Mouse (Mus musculus) embryonic facial prominence, embryonic 14.5 days (tissue): ENCODE results near the gene Ifi202b. TPM values are rescaled to one million over a fixed set of nuclear protein-coding genes. Genes with fewer than 3 reads are reported as not detected.
"Not testable (repeated sequence)": the region's sequence is repeated elsewhere in the genome, so short reads cannot be mapped to it uniquely, and the experiment has no call there.

Source experiments
- ATAC-seq: fragments of 200-750 bp; cut with Nextera tagmentation; 2 replicates; pipeline ENCODE4 v1.8.0; 2017; ENCODE audit warnings: low read depth, moderate number of reproducible peaks, moderate TSS enrichment
- DNase-seq: peaks from one replicate; pipeline ENCODE4 v3.0.0-alpha.2; 2015; ENCODE audit warnings: low spot score
- H3K27ac ChIP-seq: fragments of 300-500 bp; sonication (generic); replicated peaks from 2 replicates; pipeline ENCODE4 v1.5.1; 2014; ENCODE audit warnings: low read depth, mild to moderate bottlenecking, low read length, moderate library complexity
- H3K27me3 ChIP-seq: fragments of 300-500 bp; sonication (generic); replicated peaks from 2 replicates; pipeline ENCODE4 v1.6.1; 2014; ENCODE audit warnings: low read length; ENCODE audit not compliant: control insufficient read depth, insufficient read depth
- H3K36me3 ChIP-seq: fragments of 300-500 bp; sonication (generic); 2 replicates; pipeline ENCODE4 v1.6.1; 2014; ENCODE audit warnings: low read length, mixed read lengths; ENCODE audit not compliant: control insufficient read depth, insufficient read depth
- H3K4me1 ChIP-seq: fragments of 300-500 bp; sonication (generic); 2 replicates; pipeline ENCODE4 v1.6.1; 2014; ENCODE audit warnings: antibody characterized with exemption, low read length; ENCODE audit not compliant: control insufficient read depth, insufficient read depth
- H3K4me2 ChIP-seq: fragments of 300-500 bp; sonication (generic); 2 replicates; pipeline ENCODE4 v1.6.1; 2014; ENCODE audit warnings: low read depth, mild to moderate bottlenecking, low read length, moderate library complexity, mixed read lengths
- H3K4me3 ChIP-seq: fragments of 300-500 bp; sonication (generic); 2 replicates; pipeline ENCODE4 v1.5.1; 2014; ENCODE audit warnings: low read depth, mild to moderate bottlenecking, low read length
- H3K9ac ChIP-seq: fragments of 300-500 bp; sonication (generic); 2 replicates; pipeline ENCODE4 v1.6.1; 2014; ENCODE audit warnings: low read depth, mild to moderate bottlenecking, low read length, moderate library complexity, mixed read lengths
- H3K9me3 ChIP-seq: fragments of 300-500 bp; sonication (generic); 2 replicates; pipeline ENCODE4 v1.6.1; 2016; ENCODE audit warnings: low read length; ENCODE audit not compliant: control insufficient read depth
- WGBS: fragments of 180-500 bp; shearing (Covaris S2); extraction: QIAGEN DNeasy Blood & Tissue Kit; methylation state at CpG from one replicate; pipeline ENCODE4 v1.1.7; 2014; 5-methylcytosine and 5-hydroxymethylcytosine counted together
- polyA plus RNA-seq: library from polyadenylated mRNA; unstranded; fragments of >200 nt; fragmentation: Nextera tagmentation; extraction: Ambion mirVana; gene quantifications from 2 replicates; pipeline ENCODE4 v1.2.1, GENCODE M21; 2014

Ifi202b gene
- polyA plus RNA-seq, 1 experiment from 2014 or later: 1.4 TPM

GRCm38 (mm10) chr1:173941522-173941921 is 41.0 kb downstream of the Ifi202b start:
- DNase-seq, H3K36me3 ChIP-seq, H3K27ac ChIP-seq, H3K9me3 ChIP-seq, ATAC-seq, H3K9ac ChIP-seq, H3K4me1 ChIP-seq, H3K4me2 ChIP-seq, H3K4me3 ChIP-seq, H3K27me3 ChIP-seq: not testable (repeated sequence)
- WGBS: 91% methylated on average over 2 of the region's 2 CpGs

GRCm38 (mm10) chr1:173919279-173919678 is 63.3 kb downstream of the Ifi202b start:
- H3K9me3 ChIP-seq, H3K4me2 ChIP-seq, H3K4me3 ChIP-seq, ATAC-seq, H3K36me3 ChIP-seq, H3K9ac ChIP-seq, H3K27me3 ChIP-seq, DNase-seq, H3K27ac ChIP-seq, H3K4me1 ChIP-seq: not testable (repeated sequence)
- 78% methylated on average over 2 of the region's 3 CpGs for WGBS

- DNase-seq (no peak), ATAC-seq (no peak)
- Histone ChIP-seq H3K9ac (no peak overlapping the region), H3K9me3 (no peaks in the 10 kb centered on the region), H3K36me3 (no peaks in the 10 kb centered on the region), H3K4me3 (no peak overlapping the region), H3K4me1 (no peaks in the 10 kb centered on the region), H3K27me3 (no peaks in the 10 kb centered on the region), H3K27ac (no peak overlapping the region), H3K4me2 (no peak overlapping the region)
- WGBS: 80% methylated on average over 2 of the region's 2 CpGs
These were observed 68.0 kb downstream of the Ifi202b start for GRCm38 (mm10) chr1:173914559-173914958.

- ATAC-seq, DNase-seq, H3K27ac ChIP-seq, H3K4me1 ChIP-seq, H3K4me2 ChIP-seq, H3K36me3 ChIP-seq, H3K4me3 ChIP-seq, H3K27me3 ChIP-seq, H3K9ac ChIP-seq, H3K9me3 ChIP-seq: not testable (repeated sequence)
These were observed 69.2 kb downstream of the Ifi202b start for GRCm38 (mm10) chr1:173913256-173913791.

Other genes with a start within 250 kb of the Ifi202b start
- 1.5 and 2.7 TPM in 2 replicates for gene Ifi207, start 241.0 kb downstream of the Ifi202b start, polyA plus RNA-seq
- gene Ifi204, start 215.8 kb downstream of the Ifi202b start, polyA plus RNA-seq: 2.5 and 3.0 TPM in 2 replicates
- 1.1 and 1.6 TPM in 2 replicates for gene Ifi211, start 69.7 kb downstream of the Ifi202b start, polyA plus RNA-seq
- 2.8 and 3.3 TPM in 2 replicates for gene Mndal, start 40.3 kb downstream of the Ifi202b start, polyA plus RNA-seq
- 1.2 and 1.4 TPM in 2 replicates for gene Ifi203, start 40.1 kb downstream of the Ifi202b start, polyA plus RNA-seq
- gene Ifi205, start 49.1 kb upstream of the Ifi202b start, polyA plus RNA-seq: 0.13 and 0.70 TPM in 2 replicates
- 0.17 and 0.18 TPM in 2 replicates for gene Olfr433, start 58.0 kb upstream of the Ifi202b start, polyA plus RNA-seq
- gene Olfr432, start 66.5 kb upstream of the Ifi202b start, polyA plus RNA-seq: not detected in 2 replicates
- gene Olfr430, start 83.9 kb upstream of the Ifi202b start, polyA plus RNA-seq: 0.08 and 0.57 TPM in 2 replicates
- 0.08 TPM in 1 of 2 replicates, not detected in the other for gene Olfr429, start 101.6 kb upstream of the Ifi202b start, polyA plus RNA-seq
- not detected in 2 replicates for gene Olfr427, start 114.1 kb upstream of the Ifi202b start, polyA plus RNA-seq
- gene Olfr231, start 138.4 kb upstream of the Ifi202b start, polyA plus RNA-seq: 0.10 TPM in 1 of 2 replicates, not detected in the other
- gene Olfr424, start 148.8 kb upstream of the Ifi202b start, polyA plus RNA-seq: not detected in 2 replicates
- not detected in 2 replicates for gene Olfr420, start 172.9 kb upstream of the Ifi202b start, polyA plus RNA-seq
- gene Spta1, start 190.0 kb upstream of the Ifi202b start, polyA plus RNA-seq: 0.47 and 0.57 TPM in 2 replicates